In the genomic region with DNA sequence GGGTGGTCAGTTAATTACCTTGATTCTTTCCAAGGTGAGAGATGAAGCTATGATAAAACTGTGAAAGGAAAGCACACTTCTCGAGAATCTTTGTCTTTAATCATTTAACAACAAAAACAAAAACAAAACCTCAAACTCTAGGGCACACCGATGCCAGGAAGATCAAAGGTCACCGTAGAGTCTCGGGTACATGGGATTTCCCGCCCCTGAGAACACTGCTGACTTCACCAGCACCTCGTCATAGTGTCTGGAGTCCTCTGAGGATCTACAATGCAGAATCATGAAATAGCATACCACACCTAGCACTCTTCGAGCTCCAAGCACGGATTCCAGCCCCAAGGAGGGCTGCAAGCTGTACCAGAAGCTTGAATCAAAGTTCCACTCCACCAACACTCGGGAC, we compare ENCODE assay signal across 8 mouse cellular contexts. TPM values are rescaled to one million over a fixed set of nuclear protein-coding genes. Genes with fewer than 3 reads are reported as not detected.
DNase-seq lines count a peak whose midpoint lies in the region; ATAC-seq lines count a peak whose summit lies in the region.

No protein-coding gene starts in this region.

- 0 out of 2 replicates have a peak overlapping the region, but pooled peaks have one; percentile 89 for H3K4me2 ChIP-seq in limb, embryonic 11.5 days (ENCODE audit: low read depth, severe bottlenecking)
- H3K4me2 ChIP-seq in stomach, embryonic 15.5 days, result peak overlapping the region; percentile 98

- DNase-seq in cerebellum, postnatal 4 days (ENCODE audit: low spot score in 2 of 2), result no peak
- no peak for DNase-seq in limb, embryonic 11.5 days (ENCODE audit: low spot score)
- no peak for DNase-seq in left cerebral cortex, postnatal 10 days (ENCODE audit: extremely low spot score in 1 of 2, low spot score in 2 of 2)
- DNase-seq in MN1 (ENCODE audit: low spot score), result no peak

- H3K27me3 ChIP-seq in megakaryocyte, embryonic 14.5 days (replicated peaks), result peaks cover 3% of the 10 kb centered on the region
- no peaks in the 10 kb centered on the region for H3K27me3 ChIP-seq in limb, embryonic 11.5 days (ENCODE audit: control insufficient read depth, insufficient read depth, low read length)
- H3K27me3 ChIP-seq in stomach, embryonic 15.5 days (replicated peaks), result no peaks in the 10 kb centered on the region

- no peaks in the 10 kb centered on the region for H3K9me3 ChIP-seq in megakaryocyte, embryonic 14.5 days
- H3K9me3 ChIP-seq in limb, embryonic 11.5 days (ENCODE audit: control insufficient read depth, low read length), result no peaks in the 10 kb centered on the region
- no peaks in the 10 kb centered on the region for H3K9me3 ChIP-seq in stomach, embryonic 15.5 days

- WGBS in limb, embryonic 11.5 days, result 79% methylated on average over 9 of the region's 9 CpGs
- whole genome bisulfite sequencing in stomach, embryonic 15.5 days, result 72% methylated on average over 9 of the region's 9 CpGs

- ATAC-seq in cerebellum, adult (ENCODE audit: insufficient number of reproducible peaks, low FRiP score, low TSS enrichment), result peak; percentile 27; the same call in 1 of the 2 replicates
- no peak for ATAC-seq in megakaryocyte, adult 5-6 weeks (ENCODE audit: poor library complexity, severe bottlenecking)
- ATAC-seq in limb, embryonic 11.5 days (ENCODE audit: insufficient number of reproducible peaks, low FRiP score, low TSS enrichment, low read depth), result peak; percentile 22
- ATAC-seq in stomach, embryonic 15.5 days (ENCODE audit: insufficient read depth, low FRiP score, low read depth), result no peak

- intact Hi-C loops in left cerebral cortex, postnatal 10 days (cut with DNase I), result no loop called here

- peaks cover 10% of the 10 kb centered on the region for H3K36me3 ChIP-seq in megakaryocyte, embryonic 14.5 days (replicated peaks; ENCODE audit: low read length)
- H3K36me3 ChIP-seq in limb, embryonic 11.5 days (ENCODE audit: control insufficient read depth, insufficient read depth, low read length), result no peaks in the 10 kb centered on the region
- no peaks in the 10 kb centered on the region for H3K36me3 ChIP-seq in stomach, embryonic 15.5 days

- peak overlapping the region; percentile 95 for H3K4me3 ChIP-seq in megakaryocyte, embryonic 14.5 days (replicated peaks)
- H3K4me3 ChIP-seq in limb, embryonic 11.5 days (ENCODE audit: low read depth, low read length), result no peak overlapping the region
- peak overlapping the region; percentile 77 for H3K4me3 ChIP-seq in stomach, embryonic 15.5 days (replicated peaks)

- peaks cover 34% of the 10 kb centered on the region for H3K4me1 ChIP-seq in megakaryocyte, embryonic 14.5 days
- no peaks in the 10 kb centered on the region for H3K4me1 ChIP-seq in limb, embryonic 11.5 days (ENCODE audit: control insufficient read depth, insufficient read depth, low read length)
- peaks cover 12% of the 10 kb centered on the region; the same call in 1 of the 2 replicates for H3K4me1 ChIP-seq in stomach, embryonic 15.5 days

- no peak overlapping the region for H3K9ac ChIP-seq in limb, embryonic 11.5 days (ENCODE audit: low read length)
- H3K9ac ChIP-seq in stomach, embryonic 15.5 days, result no peak overlapping the region

- H3K27ac ChIP-seq in limb, embryonic 11.5 days (replicated peaks; ENCODE audit: low read depth, low read length), result no peak overlapping the region
- H3K27ac ChIP-seq in stomach, embryonic 15.5 days, result no peak overlapping the region

RNA-seq across cellular contexts. Expression of a gene that starts 0.6 kb away (rescaled TPM):
- polyA plus RNA-seq in megakaryocyte, embryonic 14.5 days (2012; ENCODE audit: insufficient read depth, low replicate concordance), result 1.2 TPM in 1 of 2 replicates, not detected in the other
- 5.8 and 6.2 TPM in 2 replicates for total RNA-seq in megakaryocyte, adult 5-6 weeks (2015)
- 3.5 and 3.9 TPM in 2 replicates for total RNA-seq in megakaryocyte, adult 5-6 weeks (2017)
- 15.2 and 16.0 TPM in 2 replicates for polyA plus RNA-seq in limb, embryonic 11.5 days (2014; fragmentation: Nextera tagmentation; extraction: Ambion mirVana)
- polyA plus RNA-seq in stomach, embryonic 15.5 days (2015; fragmentation: Nextera tagmentation; extraction: Ambion mirVana), result 4.3 and 4.7 TPM in 2 replicates
- total RNA-seq in left cerebral cortex, postnatal 10 days (2021), result 10 to 100 TPM; 18.2 to 18.6 TPM

RNA-seq across cellular contexts. Expression of a gene that starts 24.7 kb away (rescaled TPM):
- polyA plus RNA-seq in megakaryocyte, embryonic 14.5 days (2012; ENCODE audit: insufficient read depth, low replicate concordance), result 11.5 TPM in 1 of 2 replicates, not detected in the other
- 464 and 466 TPM in 2 replicates for total RNA-seq in megakaryocyte, adult 5-6 weeks (2015)
- total RNA-seq in megakaryocyte, adult 5-6 weeks (2017), result 66.5 and 72.5 TPM in 2 replicates
- 395 and 431 TPM in 2 replicates for polyA plus RNA-seq in limb, embryonic 11.5 days (2014; fragmentation: Nextera tagmentation; extraction: Ambion mirVana)
- 439 and 456 TPM in 2 replicates for polyA plus RNA-seq in stomach, embryonic 15.5 days (2015; fragmentation: Nextera tagmentation; extraction: Ambion mirVana)
- 100 to 1,000 TPM; 245 to 251 TPM for total RNA-seq in left cerebral cortex, postnatal 10 days (2021)

Comparison
In these comparisons a context has a peak if more than half of its experiments do, and no peak if none do; other contexts are left out.
1. ATAC-seq: peak in cerebellum, adult (single experiment) and limb, embryonic 11.5 days (single experiment); none in megakaryocyte, adult 5-6 weeks (single experiment) and stomach, embryonic 15.5 days (single experiment).
2. RNA of a gene that starts 24.7 kb away (polyA plus RNA-seq): 439 to 456 TPM in stomach, embryonic 15.5 days and 395 to 431 TPM in limb, embryonic 11.5 days; 11.5 TPM in megakaryocyte, embryonic 14.5 days; every median in the first group is over 10 times any median in the second.